Mouse (Mus musculus): ENCODE measurements around the gene Adra1d. TPM values are rescaled to one million over a fixed set of nuclear protein-coding genes. Genes with fewer than 3 reads are reported as not detected.

The Adra1d gene
- polyA plus RNA-seq, 1 experiment from 2014 or later, result 1.0 TPM

- Histone ChIP-seq H3K4me3 (ENCODE audit: low read length) (no peak overlapping the region), H3K36me3 (ENCODE audit: control insufficient read depth, insufficient read depth) (no peaks in the 10 kb centered on the region), H3K9ac (ENCODE audit: low read length) (no peak overlapping the region), H3K27me3 (ENCODE audit: control insufficient read depth, insufficient read depth, low read length) (no peaks in the 10 kb centered on the region), H3K9me3 (replicated peaks; ENCODE audit: control insufficient read depth, low read length) (no peaks in the 10 kb centered on the region), H3K27ac (ENCODE audit: low read length) (no peak overlapping the region), H3K4me2 (ENCODE audit: low read depth, low read length) (no peak overlapping the region), H3K4me1 (ENCODE audit: control insufficient read depth, insufficient read depth, low read length) (peaks cover 24% of the 10 kb centered on the region)
- 37% methylated on average over 2 of the region's 2 CpGs for WGBS
- no peak for ATAC-seq (replicated peaks; ENCODE audit: extremely low read depth, insufficient read depth, low FRiP score)
These were observed 53.6 kb downstream of the Adra1d start for GRCm38 (mm10) chr2:131508501-131508900.

GRCm38 (mm10) chr2:131506358-131506757 is 55.7 kb downstream of the Adra1d start:
- H3K9ac ChIP-seq (ENCODE audit: low read length), result no peak overlapping the region
- no peak overlapping the region for H3K27ac ChIP-seq (ENCODE audit: low read length)
- no peak overlapping the region for H3K4me2 ChIP-seq (ENCODE audit: low read depth, low read length)
- no peaks in the 10 kb centered on the region for H3K36me3 ChIP-seq (ENCODE audit: control insufficient read depth, insufficient read depth)
- WGBS, result 55% methylated on average over 3 of the region's 3 CpGs
- no peak for ATAC-seq (replicated peaks; ENCODE audit: extremely low read depth, insufficient read depth, low FRiP score)
- no peaks in the 10 kb centered on the region for H3K27me3 ChIP-seq (ENCODE audit: control insufficient read depth, insufficient read depth, low read length)
- no peak overlapping the region for H3K4me3 ChIP-seq (ENCODE audit: low read length)
- H3K9me3 ChIP-seq (replicated peaks; ENCODE audit: control insufficient read depth, low read length), result no peaks in the 10 kb centered on the region
- H3K4me1 ChIP-seq (ENCODE audit: control insufficient read depth, insufficient read depth, low read length), result peaks cover 26% of the 10 kb centered on the region

GRCm38 (mm10) chr2:131505431-131505830 is 56.7 kb downstream of the Adra1d start:
- peaks cover 24% of the 10 kb centered on the region for H3K4me1 ChIP-seq (ENCODE audit: control insufficient read depth, insufficient read depth, low read length)
- no peak overlapping the region for H3K9ac ChIP-seq (ENCODE audit: low read length)
- no peaks in the 10 kb centered on the region for H3K9me3 ChIP-seq (replicated peaks; ENCODE audit: control insufficient read depth, low read length)

GRCm38 (mm10) chr2:131502561-131502960 is 59.5 kb downstream of the Adra1d start:
- no peak for ATAC-seq (replicated peaks; ENCODE audit: extremely low read depth, insufficient read depth, low FRiP score)
- H3K4me3 ChIP-seq (ENCODE audit: low read length), result no peak overlapping the region
- H3K4me2 ChIP-seq (ENCODE audit: low read depth, low read length), result no peak overlapping the region
- H3K4me1 ChIP-seq (ENCODE audit: control insufficient read depth, insufficient read depth, low read length), result peaks cover 6% of the 10 kb centered on the region
- WGBS, result 65% methylated on average over 5 of the region's 5 CpGs
- no peak overlapping the region for H3K9ac ChIP-seq (ENCODE audit: low read length)
- H3K27ac ChIP-seq (ENCODE audit: low read length), result no peak overlapping the region
- H3K27me3 ChIP-seq (ENCODE audit: control insufficient read depth, insufficient read depth, low read length), result no peaks in the 10 kb centered on the region
- no peaks in the 10 kb centered on the region for H3K9me3 ChIP-seq (replicated peaks; ENCODE audit: control insufficient read depth, low read length)
- no peaks in the 10 kb centered on the region for H3K36me3 ChIP-seq (ENCODE audit: control insufficient read depth, insufficient read depth)

More at GRCm38 (mm10) chr2:131505431-131505830, 56.7 kb downstream of the Adra1d start:
- no peak for ATAC-seq (replicated peaks; ENCODE audit: extremely low read depth, insufficient read depth, low FRiP score)
- Histone ChIP-seq H3K4me3 (ENCODE audit: low read length) (no peak overlapping the region), H3K27ac (ENCODE audit: low read length) (no peak overlapping the region), H3K36me3 (ENCODE audit: control insufficient read depth, insufficient read depth) (no peaks in the 10 kb centered on the region), H3K27me3 (ENCODE audit: control insufficient read depth, insufficient read depth, low read length) (no peaks in the 10 kb centered on the region), H3K4me2 (ENCODE audit: low read depth, low read length) (no peak overlapping the region)

- Histone ChIP-seq H3K27me3 (ENCODE audit: control insufficient read depth, insufficient read depth, low read length) (no peaks in the 10 kb centered on the region), H3K36me3 (ENCODE audit: control insufficient read depth, insufficient read depth) (no peaks in the 10 kb centered on the region), H3K27ac (ENCODE audit: low read length) (no peak overlapping the region), H3K4me3 (ENCODE audit: low read length) (no peak overlapping the region), H3K4me2 (ENCODE audit: low read depth, low read length) (no peak overlapping the region), H3K4me1 (ENCODE audit: control insufficient read depth, insufficient read depth, low read length) (peaks cover 6% of the 10 kb centered on the region), H3K9ac (ENCODE audit: low read length) (no peak overlapping the region), H3K9me3 (replicated peaks; ENCODE audit: control insufficient read depth, low read length) (no peaks in the 10 kb centered on the region)
- ATAC-seq (replicated peaks; ENCODE audit: extremely low read depth, insufficient read depth, low FRiP score), result no peak
- 55% methylated on average over 5 of the region's 5 CpGs for WGBS
These were observed 60.2 kb downstream of the Adra1d start for GRCm38 (mm10) chr2:131501886-131502285.

- no peaks in the 10 kb centered on the region for H3K9me3 ChIP-seq (replicated peaks; ENCODE audit: control insufficient read depth, low read length)
- 69% methylated on average over 5 of the region's 5 CpGs for WGBS
- no peak overlapping the region for H3K9ac ChIP-seq (ENCODE audit: low read length)
- no peaks in the 10 kb centered on the region for H3K36me3 ChIP-seq (ENCODE audit: control insufficient read depth, insufficient read depth)
- ATAC-seq (replicated peaks; ENCODE audit: extremely low read depth, insufficient read depth, low FRiP score), result no peak
- H3K4me1 ChIP-seq (ENCODE audit: control insufficient read depth, insufficient read depth, low read length), result peaks cover 11% of the 10 kb centered on the region
- no peak overlapping the region for H3K4me3 ChIP-seq (ENCODE audit: low read length)
- H3K27ac ChIP-seq (ENCODE audit: low read length), result no peak overlapping the region
- no peak overlapping the region for H3K4me2 ChIP-seq (ENCODE audit: low read depth, low read length)
- no peaks in the 10 kb centered on the region for H3K27me3 ChIP-seq (ENCODE audit: control insufficient read depth, insufficient read depth, low read length)
These were observed 62.7 kb downstream of the Adra1d start for GRCm38 (mm10) chr2:131499290-131499845.

GRCm38 (mm10) chr2:131498219-131498618 is 63.9 kb downstream of the Adra1d start:
- WGBS, result 56% methylated on average over 7 of the region's 7 CpGs
- H3K9ac ChIP-seq (ENCODE audit: low read length), result no peak overlapping the region
- H3K27ac ChIP-seq (ENCODE audit: low read length), result 0 out of 2 replicates have a peak overlapping the region, but pooled peaks have one; percentile 9
- H3K9me3 ChIP-seq (replicated peaks; ENCODE audit: control insufficient read depth, low read length), result no peaks in the 10 kb centered on the region
- H3K4me3 ChIP-seq (ENCODE audit: low read length), result no peak overlapping the region
- no peaks in the 10 kb centered on the region for H3K36me3 ChIP-seq (ENCODE audit: control insufficient read depth, insufficient read depth)
- ATAC-seq (replicated peaks; ENCODE audit: extremely low read depth, insufficient read depth, low FRiP score), result no peak
- H3K4me2 ChIP-seq (ENCODE audit: low read depth, low read length), result no peak overlapping the region
- H3K4me1 ChIP-seq (ENCODE audit: control insufficient read depth, insufficient read depth, low read length), result peaks cover 15% of the 10 kb centered on the region
- peaks cover 2% of the 10 kb centered on the region; the same call in 1 of the 2 replicates for H3K27me3 ChIP-seq (ENCODE audit: control insufficient read depth, insufficient read depth, low read length)

GRCm38 (mm10) chr2:131497224-131497856 is 64.7 kb downstream of the Adra1d start:
- Histone ChIP-seq H3K4me1 (ENCODE audit: control insufficient read depth, insufficient read depth, low read length) (peaks cover 22% of the 10 kb centered on the region), H3K27me3 (ENCODE audit: control insufficient read depth, insufficient read depth, low read length) (peaks cover 2% of the 10 kb centered on the region; the same call in 1 of the 2 replicates), H3K27ac (ENCODE audit: low read length) (no peak overlapping the region), H3K9me3 (replicated peaks; ENCODE audit: control insufficient read depth, low read length) (no peaks in the 10 kb centered on the region), H3K36me3 (ENCODE audit: control insufficient read depth, insufficient read depth) (no peaks in the 10 kb centered on the region), H3K4me3 (ENCODE audit: low read length) (no peak overlapping the region), H3K4me2 (ENCODE audit: low read depth, low read length) (no peak overlapping the region), H3K9ac (ENCODE audit: low read length) (no peak overlapping the region)
- no peak for ATAC-seq (replicated peaks; ENCODE audit: extremely low read depth, insufficient read depth, low FRiP score)
- WGBS, result 83% methylated on average over 4 of the region's 4 CpGs

- ATAC-seq (replicated peaks; ENCODE audit: extremely low read depth, insufficient read depth, low FRiP score), result no peak
- Histone ChIP-seq H3K27me3 (ENCODE audit: control insufficient read depth, insufficient read depth, low read length) (peaks cover 2% of the 10 kb centered on the region; the same call in 1 of the 2 replicates), H3K9ac (ENCODE audit: low read length) (no peak overlapping the region), H3K4me1 (ENCODE audit: control insufficient read depth, insufficient read depth, low read length) (peaks cover 19% of the 10 kb centered on the region), H3K4me2 (ENCODE audit: low read depth, low read length) (no peak overlapping the region), H3K9me3 (replicated peaks; ENCODE audit: control insufficient read depth, low read length) (no peaks in the 10 kb centered on the region), H3K27ac (ENCODE audit: low read length) (no peak overlapping the region), H3K36me3 (ENCODE audit: control insufficient read depth, insufficient read depth) (no peaks in the 10 kb centered on the region), H3K4me3 (ENCODE audit: low read length) (no peak overlapping the region)
- WGBS, result 70% methylated on average over 5 of the region's 5 CpGs
These were observed 65.8 kb downstream of the Adra1d start for GRCm38 (mm10) chr2:131496125-131496820.

Measured in heart, embryonic 16.5 days (tissue).